Mouse (Mus musculus): ENCODE measurements around the gene Fam102a. TPM values are rescaled to one million over a fixed set of nuclear protein-coding genes. Genes with fewer than 3 reads are reported as not detected.
A peak's percentile ranks its signal among the peaks of the same experiment; 100 is the strongest.

Fam102a gene
- polyA plus RNA-seq, 1 experiment from 2014 or later = 9.0 TPM

DNA sequence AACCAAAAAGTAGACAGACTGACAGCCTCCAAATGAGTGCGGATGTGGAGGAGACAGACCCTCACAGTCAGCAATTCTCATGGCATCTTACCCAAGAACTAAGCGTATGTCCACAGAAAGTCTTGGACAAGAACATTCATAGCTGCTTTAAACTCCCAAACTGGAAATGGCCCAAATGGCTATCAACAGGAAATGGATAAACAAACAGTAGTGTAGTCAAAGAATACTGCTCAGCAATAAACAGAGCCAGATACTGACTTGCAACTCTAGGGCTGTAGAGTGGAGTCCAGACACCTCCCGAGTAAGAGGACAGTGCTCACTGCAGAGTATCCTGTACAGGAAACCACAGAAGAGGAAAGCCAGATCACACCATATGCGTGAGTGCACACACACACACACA is 35.8 kb upstream of the Fam102a start:
- 74% methylated on average over 4 of the region's 4 CpGs for WGBS
- no peaks in the 10 kb centered on the region for H3K27me3 ChIP-seq (replicated peaks)
- H3K9me3 ChIP-seq (replicated peaks) = peaks cover 5% of the 10 kb centered on the region
- ATAC-seq (ENCODE audit: insufficient number of reproducible peaks, low FRiP score) = no peak
- H3K4me1 ChIP-seq (replicated peaks) = peaks cover 11% of the 10 kb centered on the region
- H3K4me2 ChIP-seq = no peak overlapping the region
- H3K4me3 ChIP-seq = no peak overlapping the region
- H3K27ac ChIP-seq (ENCODE audit: poor library complexity, severe bottlenecking) = no peak overlapping the region
- H3K36me3 ChIP-seq = no peaks in the 10 kb centered on the region
- H3K9ac ChIP-seq = no peak overlapping the region

- no peak overlapping the region for H3K27ac ChIP-seq (ENCODE audit: poor library complexity, severe bottlenecking)
- WGBS = 74% methylated on average over 5 of the region's 5 CpGs
- H3K9ac ChIP-seq = no peak overlapping the region
- no peak for ATAC-seq (ENCODE audit: insufficient number of reproducible peaks, low FRiP score)
- H3K4me3 ChIP-seq = no peak overlapping the region
- peaks cover 9% of the 10 kb centered on the region; the same call in 1 of the 2 replicates for H3K4me1 ChIP-seq (replicated peaks)
- H3K4me2 ChIP-seq = no peak overlapping the region
- no peaks in the 10 kb centered on the region for H3K27me3 ChIP-seq (replicated peaks)
- no peaks in the 10 kb centered on the region for H3K36me3 ChIP-seq
- peaks cover 5% of the 10 kb centered on the region for H3K9me3 ChIP-seq (replicated peaks)
Measured at GRCm38 (mm10) chr2:32500461-32500860, 34.7 kb upstream of the Fam102a start.

- Histone ChIP-seq H3K9ac (no peak overlapping the region), H3K9me3 (replicated peaks) (peaks cover 9% of the 10 kb centered on the region), H3K4me1 (replicated peaks) (0 out of 2 replicates have a peak, but pooled peaks cover 9% of the 10 kb centered on the region), H3K27ac (ENCODE audit: poor library complexity, severe bottlenecking) (no peak overlapping the region), H3K4me2 (no peak overlapping the region), H3K36me3 (no peaks in the 10 kb centered on the region), H3K4me3 (no peak overlapping the region), H3K27me3 (replicated peaks) (no peaks in the 10 kb centered on the region)
- WGBS = 60% methylated on average over 5 of the region's 5 CpGs
- ATAC-seq (ENCODE audit: insufficient number of reproducible peaks, low FRiP score) = no peak
Measured at GRCm38 (mm10) chr2:32501754-32502324, 33.3 kb upstream of the Fam102a start.

GRCm38 (mm10) chr2:32502843-32503242 is 32.3 kb upstream of the Fam102a start:
- no peak overlapping the region for H3K27ac ChIP-seq (ENCODE audit: poor library complexity, severe bottlenecking)
- H3K4me1 ChIP-seq (replicated peaks) = peaks cover 19% of the 10 kb centered on the region
- no peak overlapping the region for H3K4me3 ChIP-seq
- ATAC-seq (ENCODE audit: insufficient number of reproducible peaks, low FRiP score) = no peak
- H3K36me3 ChIP-seq = no peaks in the 10 kb centered on the region
- no peaks in the 10 kb centered on the region for H3K27me3 ChIP-seq (replicated peaks)
- no peak overlapping the region for H3K9ac ChIP-seq
- H3K4me2 ChIP-seq = no peak overlapping the region
- WGBS = 86% methylated on average over 12 of the region's 12 CpGs
- peaks cover 9% of the 10 kb centered on the region for H3K9me3 ChIP-seq (replicated peaks)

- H3K9me3 ChIP-seq (replicated peaks) = peaks cover 7% of the 10 kb centered on the region
- no peaks in the 10 kb centered on the region for H3K27me3 ChIP-seq (replicated peaks)
- H3K9ac ChIP-seq = no peak overlapping the region
- no peak overlapping the region for H3K4me2 ChIP-seq
- H3K27ac ChIP-seq (ENCODE audit: poor library complexity, severe bottlenecking) = no peak overlapping the region
- no peak for ATAC-seq (ENCODE audit: insufficient number of reproducible peaks, low FRiP score)
- H3K36me3 ChIP-seq = no peaks in the 10 kb centered on the region
- 51% methylated on average over 3 of the region's 3 CpGs for WGBS
- peaks cover 24% of the 10 kb centered on the region for H3K4me1 ChIP-seq (replicated peaks)
- H3K4me3 ChIP-seq = no peak overlapping the region
Measured at GRCm38 (mm10) chr2:32503588-32503987, 31.5 kb upstream of the Fam102a start.

GRCm38 (mm10) chr2:32505536-32505935 is 29.6 kb upstream of the Fam102a start:
- no peak overlapping the region for H3K27ac ChIP-seq (ENCODE audit: poor library complexity, severe bottlenecking)
- peaks cover 35% of the 10 kb centered on the region for H3K4me1 ChIP-seq (replicated peaks)
- H3K9ac ChIP-seq = no peak overlapping the region
- ATAC-seq (ENCODE audit: insufficient number of reproducible peaks, low FRiP score) = no peak
- peaks cover 3% of the 10 kb centered on the region for H3K9me3 ChIP-seq (replicated peaks)
- H3K27me3 ChIP-seq (replicated peaks) = no peaks in the 10 kb centered on the region
- no peaks in the 10 kb centered on the region for H3K36me3 ChIP-seq
- no peak overlapping the region for H3K4me3 ChIP-seq
- 88% methylated on average over 2 of the region's 2 CpGs for WGBS
- no peak overlapping the region for H3K4me2 ChIP-seq

DNA sequence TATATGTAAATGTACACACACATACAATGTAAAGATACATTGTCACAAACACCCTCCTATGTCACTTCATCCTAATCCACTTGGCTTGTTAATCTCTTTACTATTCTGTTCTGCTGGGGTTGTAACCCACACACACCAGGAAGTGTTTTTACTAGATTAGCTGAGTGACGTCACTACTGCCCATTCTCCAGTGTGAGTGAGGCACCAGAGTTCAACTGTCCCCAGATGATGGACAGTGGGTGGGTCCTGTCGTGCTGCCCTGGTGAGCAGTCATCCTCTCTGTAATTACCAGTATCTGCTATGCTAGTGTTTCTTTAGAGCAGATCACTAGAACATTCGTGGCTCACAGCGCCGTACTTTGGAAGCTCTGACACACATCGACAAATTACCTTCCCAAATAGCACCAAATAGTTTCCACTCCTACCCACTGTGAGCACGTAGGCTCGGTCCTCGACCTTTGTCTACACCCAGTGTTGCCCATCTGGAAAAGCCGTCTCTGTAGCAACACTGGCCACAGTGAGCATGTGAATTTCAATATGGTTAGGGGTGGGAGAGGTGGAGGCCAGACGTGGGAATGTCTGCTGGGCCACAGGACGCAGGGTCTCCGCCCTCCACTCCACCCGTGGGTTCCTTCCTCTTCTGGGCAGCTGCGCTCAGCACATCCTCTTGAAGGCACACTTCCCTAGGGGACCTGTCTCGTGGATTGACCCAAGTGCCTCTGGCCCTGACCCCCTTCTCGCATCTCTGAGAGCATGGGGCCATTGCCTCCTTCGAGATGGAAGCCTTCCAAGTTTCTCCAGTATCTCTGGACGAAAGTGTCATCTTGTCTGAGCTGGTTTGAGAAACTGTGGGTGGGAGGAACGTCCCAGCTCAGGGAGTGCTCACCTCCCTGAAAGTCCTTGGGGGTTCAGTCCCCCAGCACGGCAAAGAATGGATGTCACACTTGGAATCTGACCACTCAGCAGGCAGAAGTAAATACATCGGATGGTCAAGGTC is 28.2 kb upstream of the Fam102a start:
- Histone ChIP-seq H3K9me3 (replicated peaks) (peaks cover 3% of the 10 kb centered on the region), H3K27ac (ENCODE audit: poor library complexity, severe bottlenecking) (no peak overlapping the region), H3K4me2 (no peak overlapping the region), H3K4me3 (no peak overlapping the region), H3K9ac (no peak overlapping the region), H3K27me3 (replicated peaks) (no peaks in the 10 kb centered on the region), H3K4me1 (replicated peaks) (peaks cover 30% of the 10 kb centered on the region), H3K36me3 (no peaks in the 10 kb centered on the region)
- 62% methylated on average over 22 of the region's 22 CpGs for WGBS
- ATAC-seq (ENCODE audit: insufficient number of reproducible peaks, low FRiP score) = no peak

GRCm38 (mm10) chr2:32507906-32508305 is 27.2 kb upstream of the Fam102a start:
- H3K4me2 ChIP-seq = no peak overlapping the region
- H3K27ac ChIP-seq (ENCODE audit: poor library complexity, severe bottlenecking) = no peak overlapping the region
- no peak for ATAC-seq (ENCODE audit: insufficient number of reproducible peaks, low FRiP score)
- H3K9me3 ChIP-seq (replicated peaks) = peaks cover 3% of the 10 kb centered on the region
- H3K36me3 ChIP-seq = no peaks in the 10 kb centered on the region
- WGBS = 62% methylated on average over 9 of the region's 9 CpGs
- no peak overlapping the region for H3K9ac ChIP-seq
- no peaks in the 10 kb centered on the region for H3K27me3 ChIP-seq (replicated peaks)
- H3K4me3 ChIP-seq = no peak overlapping the region
- peaks cover 30% of the 10 kb centered on the region for H3K4me1 ChIP-seq (replicated peaks)

GRCm38 (mm10) chr2:32509287-32509686 is 25.8 kb upstream of the Fam102a start:
- WGBS = 11% methylated on average over 4 of the region's 4 CpGs
- ATAC-seq (ENCODE audit: insufficient number of reproducible peaks, low FRiP score) = peak; percentile 62
- peaks cover 34% of the 10 kb centered on the region for H3K4me1 ChIP-seq (replicated peaks)
- H3K27me3 ChIP-seq (replicated peaks) = no peaks in the 10 kb centered on the region
- no peak overlapping the region for H3K4me2 ChIP-seq
- no peaks in the 10 kb centered on the region for H3K36me3 ChIP-seq
- peak overlapping the region; percentile 68 for H3K27ac ChIP-seq (ENCODE audit: poor library complexity, severe bottlenecking)
- no peak overlapping the region for H3K9ac ChIP-seq
- H3K4me3 ChIP-seq = no peak overlapping the region
- peaks cover 3% of the 10 kb centered on the region for H3K9me3 ChIP-seq (replicated peaks)

GRCm38 (mm10) chr2:32509896-32510295 is 25.2 kb upstream of the Fam102a start:
- Histone ChIP-seq H3K4me1 (replicated peaks) (peaks cover 38% of the 10 kb centered on the region), H3K4me3 (no peak overlapping the region), H3K27me3 (replicated peaks) (no peaks in the 10 kb centered on the region), H3K4me2 (no peak overlapping the region), H3K27ac (ENCODE audit: poor library complexity, severe bottlenecking) (peak overlapping the region; percentile 68), H3K36me3 (no peaks in the 10 kb centered on the region), H3K9ac (no peak overlapping the region), H3K9me3 (replicated peaks) (peaks cover 3% of the 10 kb centered on the region)
- WGBS = 50% methylated on average over 8 of the region's 8 CpGs
- no peak for ATAC-seq (ENCODE audit: insufficient number of reproducible peaks, low FRiP score)

GRCm38 (mm10) chr2:32512592-32512991 is 22.5 kb upstream of the Fam102a start:
- 68% methylated on average over 7 of the region's 7 CpGs for WGBS
- H3K27me3 ChIP-seq (replicated peaks) = no peaks in the 10 kb centered on the region
- H3K36me3 ChIP-seq = no peaks in the 10 kb centered on the region
- no peak overlapping the region for H3K27ac ChIP-seq (ENCODE audit: poor library complexity, severe bottlenecking)
- no peak overlapping the region for H3K4me2 ChIP-seq
- no peak overlapping the region for H3K9ac ChIP-seq
- no peak for ATAC-seq (ENCODE audit: insufficient number of reproducible peaks, low FRiP score)
- H3K4me1 ChIP-seq (replicated peaks) = peaks cover 33% of the 10 kb centered on the region
- H3K9me3 ChIP-seq (replicated peaks) = no peaks in the 10 kb centered on the region
- H3K4me3 ChIP-seq = no peak overlapping the region
